Mouse (Mus musculus) frontal cortex, postnatal 14 days (tissue): ENCODE results near the gene Eif3j1.

Experiments
- DNase-seq, 2 experiments: peaks; one replicate each; pipeline ENCODE4 v3.0.0; 2022; ENCODE audit warnings: low spot score in 2 of 2

Gene Eif3j1

DNA sequence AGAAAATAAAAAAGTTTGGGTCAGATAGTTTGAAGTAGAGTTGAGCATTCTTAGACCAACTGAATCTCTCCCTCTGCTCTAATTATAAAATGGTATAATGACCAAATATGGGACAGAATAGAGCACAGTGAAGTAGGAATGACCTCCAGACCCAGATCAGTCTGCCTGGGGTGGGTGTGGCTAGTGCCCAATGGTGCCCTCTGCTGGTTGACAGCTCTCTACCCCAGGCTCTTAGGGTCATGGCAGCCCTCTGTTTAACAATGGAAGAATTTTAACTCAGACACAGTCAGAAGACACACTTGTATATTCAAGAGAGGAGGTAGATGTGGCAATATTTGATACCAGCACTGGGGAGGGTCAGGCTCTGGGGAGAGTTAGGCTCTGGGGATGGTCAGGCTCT, 73.7 kb downstream of the Eif3j1 start:
- no peak for DNase-seq
